Mouse (Mus musculus) CH12.LX (cell line): Measurements from ENCODE around the gene Ccz1. TPM values are rescaled to one million over a fixed set of nuclear protein-coding genes. Genes with fewer than 3 reads are reported as not detected.

Source experiments
- DNase-seq: peaks from one replicate; pipeline ENCODE4 v3.0.0-alpha.2; 2013; ENCODE audit errors: extremely low read depth
- H3K27ac ChIP-seq: 2 replicates; pipeline ENCODE4 v1.5.1; 2012; ENCODE audit warnings: low read depth, mild to moderate bottlenecking, control low read depth, moderate library complexity; ENCODE audit not compliant: insufficient read depth
- H3K27me3 ChIP-seq: replicated peaks from 2 replicates; pipeline ENCODE3; 2012; ENCODE audit warnings: inconsistent platforms
- H3K36me3 ChIP-seq, 2 experiments: replicated peaks in 1 of 2; 2 replicates each; pipeline versions ENCODE3 to v1.6.1; 2012; ENCODE audit warnings: inconsistent platforms in 1 of 2, low read length in 1 of 2, mild to moderate bottlenecking in 1 of 2, mixed read lengths in 1 of 2, moderate library complexity in 1 of 2; ENCODE audit not compliant: control insufficient read depth in 1 of 2, insufficient read depth in 1 of 2
- H3K4me1 ChIP-seq, 2 experiments: 2 replicates each; pipeline ENCODE4 v1.6.1; 2012; ENCODE audit warnings: inconsistent platforms in 1 of 2, moderate library complexity in 1 of 2; ENCODE audit not compliant: insufficient read depth in 2 of 2, control insufficient read depth in 1 of 2
- H3K4me2 ChIP-seq: 2 replicates; pipeline ENCODE4 v1.6.1; 2012; ENCODE audit warnings: low read depth, mild to moderate bottlenecking, control low read depth; ENCODE audit not compliant: poor library complexity, insufficient read depth, severe bottlenecking
- H3K4me3 ChIP-seq, 3 experiments: fragments of 150-350 bp in 1 of 3; sonication (generic) in 1 of 3; replicated peaks in 1 of 3; 2 replicates each; pipeline versions ENCODE3 to v1.5.1; 2011 to 2012; ENCODE audit warnings: low read depth in 2 of 3, low read length in 2 of 3, mild to moderate bottlenecking in 2 of 3, moderate library complexity in 2 of 3, control low read depth in 1 of 3, improper control_type of control experiment in 1 of 3, inconsistent platforms in 1 of 3, mixed read lengths in 1 of 3; ENCODE audit not compliant: poor library complexity in 1 of 3
- H3K79me2 ChIP-seq: replicated peaks from 2 replicates; pipeline ENCODE4 v1.6.1; 2012; ENCODE audit warnings: mild to moderate bottlenecking, moderate library complexity; ENCODE audit not compliant: control insufficient read depth, poor library complexity, insufficient read depth, severe bottlenecking; ENCODE audit errors: extremely low read depth
- H3K9ac ChIP-seq: 2 replicates; pipeline ENCODE4 v1.6.1; 2012; ENCODE audit warnings: low read depth, mild to moderate bottlenecking, control low read depth, moderate library complexity; ENCODE audit not compliant: insufficient read depth
- H3K9me3 ChIP-seq: replicated peaks from 2 replicates; pipeline ENCODE3; 2012; ENCODE audit warnings: low read length, inconsistent platforms, mixed read lengths
- BHLHE40 ChIP-seq: IDR thresholded peaks from 2 replicates; pipeline ENCODE4 v1.6.1; 2011; ENCODE audit warnings: mild to moderate bottlenecking, low read depth, low read length, improper control_type of control experiment
- CHD1 ChIP-seq: IDR thresholded peaks from 2 replicates; pipeline ENCODE4 v1.6.1; 2012; ENCODE audit warnings: low read depth, low read length, improper control_type of control experiment, inconsistent platforms
- CHD2 ChIP-seq: IDR thresholded peaks from 2 replicates; pipeline ENCODE4 v1.6.1; 2011; ENCODE audit warnings: low read length, improper control_type of control experiment
- CTCF ChIP-seq, 2 experiments: IDR thresholded peaks in 1 of 2; conservative IDR thresholded peaks in 1 of 2; 2 replicates each; pipeline ENCODE4 v1.5.1; 2011 to 2012; ENCODE audit warnings: low read depth in 2 of 2, low read length in 2 of 2, improper control_type of control experiment in 1 of 2, inconsistent platforms in 1 of 2, mild to moderate bottlenecking in 1 of 2, moderate library complexity in 1 of 2
- E2F4 ChIP-seq: IDR thresholded peaks from 2 replicates; pipeline ENCODE4 v1.6.1; 2011; ENCODE audit warnings: low read depth, low read length, improper control_type of control experiment; ENCODE audit not compliant: insufficient replicate concordance
- ELF1 ChIP-seq: IDR thresholded peaks from 2 replicates; pipeline ENCODE4 v1.6.1; 2014; ENCODE audit warnings: low read depth, mild to moderate bottlenecking, inconsistent platforms, low read length, improper control_type of control experiment
- EP300 ChIP-seq: IDR thresholded peaks from 2 replicates; pipeline ENCODE4 v1.6.1; 2011; ENCODE audit warnings: low read length, improper control_type of control experiment
- ETS1 ChIP-seq: conservative IDR thresholded peaks from 2 replicates; pipeline ENCODE4 v1.6.1; 2012; ENCODE audit warnings: low read depth, mild to moderate bottlenecking, inconsistent platforms, low read length, improper control_type of control experiment, moderate library complexity
- GABPA ChIP-seq: IDR thresholded peaks from 2 replicates; pipeline ENCODE4 v1.6.1; 2012; ENCODE audit warnings: low read depth, low read length, improper control_type of control experiment, inconsistent platforms; ENCODE audit not compliant: insufficient replicate concordance
- HCFC1 ChIP-seq: IDR thresholded peaks from 2 replicates; pipeline ENCODE4 v1.6.1; 2012; ENCODE audit warnings: low read depth, mild to moderate bottlenecking, inconsistent platforms, low read length, improper control_type of control experiment
- IRF4 ChIP-seq: IDR thresholded peaks from 2 replicates; pipeline ENCODE4 v1.6.1; 2014; ENCODE audit warnings: low read depth, mild to moderate bottlenecking, inconsistent platforms, low read length, improper control_type of control experiment
- KAT2A ChIP-seq: IDR thresholded peaks from 2 replicates; pipeline ENCODE4 v1.6.1; 2012; ENCODE audit warnings: low read length, improper control_type of control experiment, inconsistent platforms; ENCODE audit not compliant: insufficient replicate concordance
- MAFK ChIP-seq: IDR thresholded peaks from 2 replicates; pipeline ENCODE4 v1.6.1; 2011; ENCODE audit warnings: low read length, improper control_type of control experiment; ENCODE audit not compliant: insufficient replicate concordance
- MAX ChIP-seq: IDR thresholded peaks from 2 replicates; pipeline ENCODE4 v1.6.1; 2011; ENCODE audit warnings: low read length, improper control_type of control experiment
- MAZ ChIP-seq: IDR thresholded peaks from 2 replicates; pipeline ENCODE4 v1.6.1; 2012; ENCODE audit warnings: low read depth, mild to moderate bottlenecking, inconsistent platforms, low read length, improper control_type of control experiment, moderate library complexity
- MEF2A ChIP-seq: IDR thresholded peaks from 2 replicates; pipeline ENCODE4 v1.6.1; 2014; ENCODE audit warnings: low read depth, mild to moderate bottlenecking, inconsistent platforms, low read length, improper control_type of control experiment, borderline replicate concordance
- MXI1 ChIP-seq: IDR thresholded peaks from 2 replicates; pipeline ENCODE4 v1.6.1; 2011; ENCODE audit warnings: mild to moderate bottlenecking, low read depth, low read length, improper control_type of control experiment
- MYC ChIP-seq: IDR thresholded peaks from 2 replicates; pipeline ENCODE4 v1.6.1; 2011; ENCODE audit warnings: low read depth, mild to moderate bottlenecking, improper control_type of control experiment, low read length
- NELFE ChIP-seq: IDR thresholded peaks from 2 replicates; pipeline ENCODE4 v1.6.1; 2011; ENCODE audit warnings: low read depth, low read length, improper control_type of control experiment
- NRF1 ChIP-seq: IDR thresholded peaks from 2 replicates; pipeline ENCODE4 v1.6.1; 2014; ENCODE audit warnings: low read depth, mild to moderate bottlenecking, inconsistent platforms, low read length, improper control_type of control experiment, moderate library complexity
- POLR2A ChIP-seq: IDR thresholded peaks from 2 replicates; pipeline ENCODE4 v1.6.1; 2011; ENCODE audit warnings: low read depth, mild to moderate bottlenecking, improper control_type of control experiment, low read length
- POLR2AphosphoS2 ChIP-seq: IDR thresholded peaks from 2 replicates; pipeline ENCODE4 v1.6.1; 2011; ENCODE audit warnings: low read depth, low read length, improper control_type of control experiment
- RAD21 ChIP-seq: IDR thresholded peaks from 2 replicates; pipeline ENCODE4 v1.6.1; 2011; ENCODE audit warnings: low read depth, mild to moderate bottlenecking, low read length, improper control_type of control experiment, moderate library complexity
- RCOR1 ChIP-seq: conservative IDR thresholded peaks from 2 replicates; pipeline ENCODE4 v1.6.1; 2012; ENCODE audit warnings: low read depth, mild to moderate bottlenecking, inconsistent platforms, low read length, improper control_type of control experiment
- SIN3A ChIP-seq: IDR thresholded peaks from 2 replicates; pipeline ENCODE4 v1.6.1; 2012; ENCODE audit warnings: low read length, improper control_type of control experiment, inconsistent platforms
- TBP ChIP-seq: conservative IDR thresholded peaks from 2 replicates; pipeline ENCODE4 v1.6.1; 2011; ENCODE audit warnings: low read depth, low read length, improper control_type of control experiment
- TCF12 ChIP-seq: IDR thresholded peaks from 2 replicates; pipeline ENCODE4 v1.6.1; 2014; ENCODE audit warnings: low read depth, mild to moderate bottlenecking, inconsistent platforms, low read length, improper control_type of control experiment
- UBTF ChIP-seq: IDR thresholded peaks from 2 replicates; pipeline ENCODE4 v1.6.1; 2012; ENCODE audit warnings: low read depth, mild to moderate bottlenecking, inconsistent platforms, low read length, improper control_type of control experiment, moderate library complexity
- USF2 ChIP-seq: conservative IDR thresholded peaks from 2 replicates; pipeline ENCODE4 v1.6.1; 2011; ENCODE audit warnings: low read depth, low read length, improper control_type of control experiment
- ZC3H11A ChIP-seq: IDR thresholded peaks from 2 replicates; pipeline ENCODE4 v1.6.1; 2012; ENCODE audit warnings: low read depth, mild to moderate bottlenecking, inconsistent platforms, low read length, improper control_type of control experiment
- ZKSCAN1 ChIP-seq: IDR thresholded peaks from 2 replicates; pipeline ENCODE4 v1.6.1; 2012; ENCODE audit warnings: low read depth, inconsistent platforms, low read length, improper control_type of control experiment, borderline replicate concordance
- ZMIZ1 ChIP-seq: IDR thresholded peaks from 2 replicates; pipeline ENCODE4 v1.6.1; 2012; ENCODE audit warnings: low read depth, mild to moderate bottlenecking, inconsistent platforms, low read length, improper control_type of control experiment
- dilution Hi-C: fragments of 300-500 bp; cut with MboI; formaldehyde crosslinking; loops from 2 replicates; pipeline ENCODE4 v1.14.3; 2020; ENCODE audit warnings: low sequenced_read_pairs; ENCODE audit not compliant: extremely low pct_unique_long_range_greater_than_20kb, extremely low pct_ligation_motif_present
- in situ Hi-C: fragments of 300-500 bp; cut with MboI; formaldehyde crosslinking; loops from 3 replicates; pipeline ENCODE4 v1.14.3; 2019; ENCODE audit warnings: low sequenced_read_pairs, low pct_ligation_motif_present, low pct_unique_long_range_greater_than_20kb, mixed read lengths
- polyA plus RNA-seq: library from polyadenylated mRNA; unstranded; fragments of >175 nt; gene quantifications from 2 replicates; pipeline ENCODE4 v1.2.1, GENCODE M21; 2012; ENCODE audit warnings: low read depth; ENCODE audit not compliant: insufficient read length
- total RNA-seq, 2 experiments: library from RNA; depleted of rRNA; stranded (reverse); fragments of 300-350 nt in 1 of 2; fragments of >200 nt in 1 of 2; gene quantifications; 2 replicates each; pipeline ENCODE4 v1.2.3; 2012 to 2014

Gene Ccz1
- 64.3 and 75.1 TPM in 2 replicates for total RNA-seq (2012; rRNA removed)
- 129 and 148 TPM in 2 replicates for total RNA-seq (2014; rRNA removed)
- polyA plus RNA-seq = 85.8 and 91.0 TPM in 2 replicates

DNA sequence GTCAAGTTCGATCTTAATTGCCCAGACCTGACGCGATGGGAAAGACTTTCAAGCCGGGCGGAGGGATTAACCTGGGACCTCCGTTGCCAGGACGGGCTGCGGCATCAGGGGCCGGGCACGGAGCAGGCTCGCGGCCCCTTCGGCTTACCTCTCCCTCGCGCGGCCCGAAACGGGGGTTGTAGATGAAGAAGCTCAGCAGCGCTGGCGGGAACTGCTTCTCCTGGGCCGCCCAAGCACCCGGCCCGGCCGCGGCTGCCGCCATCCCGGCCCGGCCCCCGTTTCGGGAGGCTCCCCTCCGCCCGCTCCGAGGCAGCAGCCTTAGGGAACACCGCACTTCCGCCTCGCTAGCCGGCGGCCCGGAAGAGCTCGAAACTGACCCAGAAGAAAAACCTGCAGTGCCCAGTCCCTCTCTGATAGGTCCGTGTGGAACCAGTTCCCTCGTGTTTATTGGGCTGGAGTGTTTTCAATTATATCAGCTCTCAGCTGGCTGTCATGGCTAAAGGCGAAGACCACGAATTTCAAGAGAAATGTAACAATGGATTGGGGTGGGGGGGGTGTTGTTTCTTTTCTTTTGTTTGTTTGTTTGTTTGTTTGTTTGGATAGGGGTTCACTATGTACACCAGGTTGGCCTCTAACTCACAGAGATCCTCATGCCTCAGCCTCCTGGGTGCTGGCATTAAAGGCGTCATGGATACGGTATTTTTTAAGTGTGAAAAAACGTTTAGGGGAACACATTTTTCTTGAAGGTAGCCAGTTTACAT, at the start of gene Ccz1:
TSS of gene Ccz1 (minus strand) at position 327 of the 761 bp plus-strand sequence.
- Histone ChIP-seq H3K9ac (peak within 1 kb of the TSS; percentile 51), H3K4me3 (peak within 1 kb of the TSS; percentile 67 to 95 (median 82)), H3K27me3 (no peaks in the 10 kb centered on the region), H3K36me3 (peaks cover 15 to 30% of the 10 kb centered on the region in 2 experiments), H3K27ac (peak within 1 kb of the TSS; percentile 27), H3K79me2 (peaks cover 17% of the 10 kb centered on the region), H3K9me3 (no peaks in the 10 kb centered on the region), H3K4me2 (peak within 1 kb of the TSS; percentile 91), H3K4me1 (peaks cover 4 to 9% of the 10 kb centered on the region in 2 experiments)
- peak; percentile 88 for DNase-seq
- dilution Hi-C loops = no loop called here
- TF ChIP-seq ZC3H11A (no peak), TBP (peak; percentile 55; the same call in 1 of the 2 replicates), ZMIZ1 (peak; percentile 85), GABPA (peak; percentile 55; the same call in 1 of the 2 replicates), BHLHE40 (no peak), ZKSCAN1 (no peak), HCFC1 (peak; percentile 99), NRF1 (peak; percentile 39; the same call in 1 of the 2 replicates), SIN3A (peak; percentile 98), MYC (0 out of 2 replicates have a peak, but pooled peaks have one; percentile 52), TCF12 (peak; percentile 85), ETS1 (peak; percentile 48; the same call in 1 of the 2 replicates), RAD21 (no peak), POLR2AphosphoS2 (no peak), E2F4 (no peak), EP300 (no peak), CHD1 (no peak), RCOR1 (peak; percentile 71; the same call in 1 of the 2 replicates), MEF2A (peak; percentile 73), USF2 (no peak), CHD2 (peak; percentile 97), IRF4 (peak; percentile 80), POLR2A (peak; percentile 74; the same call in 1 of the 2 replicates), ELF1 (peak; percentile 99), CTCF (conservative IDR thresholded peaks at IDR 0.05 in 1 of 2, IDR thresholded peaks at IDR 0.05 in 1 of 2; ENCODE audit: low read depth in 2 of 2, low read length in 2 of 2) (no peak), MXI1 (peak; percentile 78), NELFE (peak; percentile 50; the same call in 1 of the 2 replicates), MAZ (peak; percentile 77; the same call in 1 of the 2 replicates), MAFK (no peak), KAT2A (peak; percentile 97), MAX (peak; percentile 80), UBTF (no peak)
- in situ Hi-C loops = no loop called here
